Mouse (Mus musculus) thymus, adult 2 months (tissue): ENCODE measurements around the gene Hbb-bh2.

ENCODE experiments used
- CTCF ChIP-seq: fragments of 200-500 bp; IDR thresholded peaks from 2 replicates; pipeline ENCODE4 v1.5.1; 2012; ENCODE audit warnings: mild to moderate bottlenecking, control low read depth, low read length, moderate library complexity, borderline replicate concordance; ENCODE audit not compliant: control insufficient read depth, poor library complexity, insufficient read depth; ENCODE audit errors: extremely low read depth
- POLR2A ChIP-seq: fragments of 200-500 bp; IDR thresholded peaks from 2 replicates; pipeline ENCODE4 v1.6.1; 2012; ENCODE audit warnings: mild to moderate bottlenecking, low read length, control low read depth, moderate library complexity; ENCODE audit not compliant: control insufficient read depth, poor library complexity, insufficient read depth; ENCODE audit errors: extremely low read depth

DNA sequence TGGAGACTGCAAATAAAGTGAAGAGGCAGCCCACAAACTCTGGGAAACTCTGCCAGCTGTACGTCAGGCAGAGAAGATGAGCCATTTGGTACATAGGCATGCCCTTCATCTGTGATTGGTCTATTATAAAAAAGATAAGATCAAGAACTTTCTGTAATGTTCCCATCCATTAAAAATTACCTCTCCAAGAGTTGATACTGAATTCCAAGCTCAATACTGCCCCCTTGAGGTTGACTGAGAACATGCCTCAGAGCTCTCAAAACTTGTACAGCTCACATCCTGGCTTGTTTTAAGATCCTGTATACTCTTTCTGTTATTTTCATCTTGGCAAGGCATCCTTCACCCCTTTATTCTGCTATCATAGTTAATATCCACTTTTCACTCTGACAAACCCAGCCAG lies 33.5 kb downstream of the Hbb-bh2 start:
- TF ChIP-seq POLR2A (no peak), CTCF (no peak)
